Mouse (Mus musculus) forebrain, embryonic 15.5 days (tissue): ENCODE measurements around the gene F13a1. TPM values are rescaled to one million over a fixed set of nuclear protein-coding genes. Genes with fewer than 3 reads are reported as not detected.

Experiments
- ATAC-seq: fragments of 200-750 bp; cut with Nextera tagmentation; replicated peaks from 2 replicates; pipeline ENCODE4 v1.8.0; 2017; ENCODE audit warnings: mild to moderate bottlenecking, moderate TSS enrichment, moderate library complexity
- H3K27ac ChIP-seq: fragments of 300-500 bp; sonication (generic); replicated peaks from 2 replicates; pipeline ENCODE4 v1.5.1; 2015; ENCODE audit warnings: mild to moderate bottlenecking, inconsistent platforms
- H3K27me3 ChIP-seq: fragments of 300-500 bp; sonication (generic); 2 replicates; pipeline ENCODE4 v1.6.1; 2015; ENCODE audit warnings: inconsistent platforms
- H3K36me3 ChIP-seq: fragments of 300-500 bp; sonication (generic); 2 replicates; pipeline ENCODE4 v1.6.1; 2015; ENCODE audit warnings: mild to moderate bottlenecking, inconsistent platforms
- H3K4me1 ChIP-seq: fragments of 300-500 bp; sonication (generic); 2 replicates; pipeline ENCODE4 v1.6.1; 2015; ENCODE audit warnings: inconsistent platforms
- H3K4me2 ChIP-seq: fragments of 300-500 bp; sonication (generic); replicated peaks from 2 replicates; pipeline ENCODE4 v1.6.1; 2015; ENCODE audit warnings: mild to moderate bottlenecking, inconsistent platforms
- H3K4me3 ChIP-seq: fragments of 300-500 bp; sonication (generic); 2 replicates; pipeline ENCODE4 v1.5.1; 2015; ENCODE audit warnings: mild to moderate bottlenecking, inconsistent platforms
- H3K9ac ChIP-seq: fragments of 300-500 bp; sonication (generic); replicated peaks from 2 replicates; pipeline ENCODE4 v1.6.1; 2015; ENCODE audit warnings: mild to moderate bottlenecking, inconsistent platforms
- H3K9me3 ChIP-seq: fragments of 300-500 bp; sonication (generic); 2 replicates; pipeline ENCODE4 v1.6.1; 2016; ENCODE audit warnings: inconsistent platforms
- WGBS: fragments of 180-500 bp; shearing (Covaris S2); methylation state at CpG from one replicate; pipeline ENCODE4 v1.1.7; 2015; ENCODE audit warnings: mixed read lengths; 5-methylcytosine and 5-hydroxymethylcytosine counted together
- polyA plus RNA-seq: library from polyadenylated mRNA; unstranded; fragments of >200 nt; fragmentation: Nextera tagmentation; extraction: Ambion mirVana; gene quantifications from 2 replicates; pipeline ENCODE4 v1.2.1, GENCODE M21; 2015

Gene F13a1
- polyA plus RNA-seq, 1 experiment from 2014 or later = 10.2 TPM

- H3K27me3 ChIP-seq = no peaks in the 10 kb centered on the region
- no peak overlapping the region for H3K4me3 ChIP-seq
- no peaks in the 10 kb centered on the region for H3K4me1 ChIP-seq
- H3K36me3 ChIP-seq = no peaks in the 10 kb centered on the region
- H3K9ac ChIP-seq = no peak overlapping the region
- no peak overlapping the region for H3K4me2 ChIP-seq
- 68% methylated on average over 2 of the region's 2 CpGs for WGBS
- H3K27ac ChIP-seq = no peak overlapping the region
- no peaks in the 10 kb centered on the region for H3K9me3 ChIP-seq
- no peak for ATAC-seq
Measured at GRCm38 (mm10) chr13:37021575-37021974, 28.5 kb downstream of the F13a1 start.

GRCm38 (mm10) chr13:37010771-37011170 lies 39.3 kb downstream of the F13a1 start:
- no peak overlapping the region for H3K4me2 ChIP-seq
- no peaks in the 10 kb centered on the region for H3K27me3 ChIP-seq
- H3K4me3 ChIP-seq = no peak overlapping the region
- H3K36me3 ChIP-seq = no peaks in the 10 kb centered on the region
- ATAC-seq = no peak
- no peak overlapping the region for H3K9ac ChIP-seq
- no peaks in the 10 kb centered on the region for H3K4me1 ChIP-seq
- no peak overlapping the region for H3K27ac ChIP-seq
- WGBS = 89% methylated on average over 5 of the region's 5 CpGs
- no peaks in the 10 kb centered on the region for H3K9me3 ChIP-seq

GRCm38 (mm10) chr13:37006224-37006623 lies 43.8 kb downstream of the F13a1 start:
- ATAC-seq = no peak
- no peak overlapping the region for H3K27ac ChIP-seq
- H3K4me3 ChIP-seq = no peak overlapping the region
- no peaks in the 10 kb centered on the region for H3K4me1 ChIP-seq
- H3K36me3 ChIP-seq = no peaks in the 10 kb centered on the region
- H3K9me3 ChIP-seq = no peaks in the 10 kb centered on the region
- no peak overlapping the region for H3K4me2 ChIP-seq
- H3K27me3 ChIP-seq = no peaks in the 10 kb centered on the region
- no peak overlapping the region for H3K9ac ChIP-seq

- ATAC-seq = no peak
- H3K27me3 ChIP-seq = no peaks in the 10 kb centered on the region
- no peaks in the 10 kb centered on the region for H3K4me1 ChIP-seq
- no peak overlapping the region for H3K4me3 ChIP-seq
- no peak overlapping the region for H3K9ac ChIP-seq
- 87% methylated on average over 6 of the region's 6 CpGs for WGBS
- no peak overlapping the region for H3K27ac ChIP-seq
- H3K9me3 ChIP-seq = no peaks in the 10 kb centered on the region
- H3K4me2 ChIP-seq = no peak overlapping the region
- H3K36me3 ChIP-seq = no peaks in the 10 kb centered on the region
Measured at GRCm38 (mm10) chr13:36999210-36999705, 50.8 kb downstream of the F13a1 start.

GRCm38 (mm10) chr13:36993593-36993992 lies 56.5 kb downstream of the F13a1 start:
- Histone ChIP-seq H3K27ac (no peak overlapping the region), H3K36me3 (no peaks in the 10 kb centered on the region), H3K9me3 (no peaks in the 10 kb centered on the region), H3K4me2 (no peak overlapping the region), H3K4me1 (no peaks in the 10 kb centered on the region), H3K27me3 (no peaks in the 10 kb centered on the region), H3K9ac (no peak overlapping the region), H3K4me3 (no peak overlapping the region)
- ATAC-seq = no peak
- 88% methylated on average over 5 of the region's 5 CpGs for WGBS

GRCm38 (mm10) chr13:36988392-36988791 lies 61.7 kb downstream of the F13a1 start:
- WGBS = 83% methylated on average over 4 of the region's 4 CpGs
- Histone ChIP-seq H3K27me3 (no peaks in the 10 kb centered on the region), H3K4me1 (no peaks in the 10 kb centered on the region), H3K27ac (no peak overlapping the region), H3K9ac (no peak overlapping the region), H3K4me3 (no peak overlapping the region), H3K36me3 (no peaks in the 10 kb centered on the region), H3K4me2 (no peak overlapping the region), H3K9me3 (no peaks in the 10 kb centered on the region)
- ATAC-seq = no peak

- ATAC-seq = no peak
- H3K27me3 ChIP-seq = no peaks in the 10 kb centered on the region
- no peak overlapping the region for H3K4me2 ChIP-seq
- no peak overlapping the region for H3K27ac ChIP-seq
- no peaks in the 10 kb centered on the region for H3K9me3 ChIP-seq
- WGBS = 88% methylated on average over 2 of the region's 2 CpGs
- H3K36me3 ChIP-seq = no peaks in the 10 kb centered on the region
- H3K4me3 ChIP-seq = no peak overlapping the region
- H3K4me1 ChIP-seq = no peaks in the 10 kb centered on the region
- no peak overlapping the region for H3K9ac ChIP-seq
Measured at GRCm38 (mm10) chr13:36973016-36973415, 77.0 kb downstream of the F13a1 start.

- 64% methylated on average over 3 of the region's 3 CpGs for WGBS
- Histone ChIP-seq H3K4me2 (no peak overlapping the region), H3K27me3 (no peaks in the 10 kb centered on the region), H3K4me3 (no peak overlapping the region), H3K36me3 (no peaks in the 10 kb centered on the region), H3K9ac (no peak overlapping the region), H3K9me3 (no peaks in the 10 kb centered on the region), H3K4me1 (no peaks in the 10 kb centered on the region), H3K27ac (no peak overlapping the region)
- no peak for ATAC-seq
Measured at GRCm38 (mm10) chr13:36972226-36972625, 77.8 kb downstream of the F13a1 start.

GRCm38 (mm10) chr13:36962926-36963325 lies 87.1 kb downstream of the F13a1 start:
- H3K36me3 ChIP-seq = no peaks in the 10 kb centered on the region
- H3K4me3 ChIP-seq = no peak overlapping the region
- H3K27me3 ChIP-seq = no peaks in the 10 kb centered on the region
- H3K9ac ChIP-seq = no peak overlapping the region
- no peak for ATAC-seq
- no peak overlapping the region for H3K27ac ChIP-seq
- H3K4me2 ChIP-seq = no peak overlapping the region
- H3K4me1 ChIP-seq = no peaks in the 10 kb centered on the region
- no peaks in the 10 kb centered on the region for H3K9me3 ChIP-seq

- ATAC-seq = no peak
- Histone ChIP-seq H3K9me3 (no peaks in the 10 kb centered on the region), H3K27me3 (no peaks in the 10 kb centered on the region), H3K9ac (no peak overlapping the region), H3K4me3 (no peak overlapping the region), H3K4me1 (no peaks in the 10 kb centered on the region), H3K4me2 (no peak overlapping the region), H3K36me3 (no peaks in the 10 kb centered on the region), H3K27ac (no peak overlapping the region)
- 72% methylated on average over 3 of the region's 3 CpGs for WGBS
Measured at GRCm38 (mm10) chr13:36958996-36959395, 91.0 kb downstream of the F13a1 start.

- WGBS = 98% methylated on average over 3 of the region's 3 CpGs
- H3K27me3 ChIP-seq = no peaks in the 10 kb centered on the region
- ATAC-seq = no peak
Measured at GRCm38 (mm10) chr13:36954937-36955336, 95.1 kb downstream of the F13a1 start.

GRCm38 (mm10) chr13:36953676-36954075 lies 96.4 kb downstream of the F13a1 start:
- H3K4me1 ChIP-seq = no peaks in the 10 kb centered on the region
- H3K36me3 ChIP-seq = no peaks in the 10 kb centered on the region
- H3K27me3 ChIP-seq = no peaks in the 10 kb centered on the region
- H3K4me2 ChIP-seq = no peak overlapping the region
- ATAC-seq = no peak
- H3K9me3 ChIP-seq = no peaks in the 10 kb centered on the region
- H3K27ac ChIP-seq = no peak overlapping the region
- no peak overlapping the region for H3K9ac ChIP-seq
- no peak overlapping the region for H3K4me3 ChIP-seq

More at GRCm38 (mm10) chr13:36954937-36955336, 95.1 kb downstream of the F13a1 start:
- H3K4me3 ChIP-seq = no peak overlapping the region
- no peaks in the 10 kb centered on the region for H3K4me1 ChIP-seq
- no peak overlapping the region for H3K27ac ChIP-seq
- H3K9ac ChIP-seq = no peak overlapping the region
- no peaks in the 10 kb centered on the region for H3K9me3 ChIP-seq
- H3K4me2 ChIP-seq = no peak overlapping the region
- no peaks in the 10 kb centered on the region for H3K36me3 ChIP-seq

GRCm38 (mm10) chr13:36941891-36942290 lies 108.2 kb downstream of the F13a1 start:
- no peak overlapping the region for H3K4me3 ChIP-seq
- no peak overlapping the region for H3K9ac ChIP-seq
- WGBS = 70% methylated on average over 3 of the region's 3 CpGs
- no peak for ATAC-seq
- H3K27ac ChIP-seq = no peak overlapping the region
- H3K9me3 ChIP-seq = no peaks in the 10 kb centered on the region
- no peak overlapping the region for H3K4me2 ChIP-seq
- H3K36me3 ChIP-seq = no peaks in the 10 kb centered on the region
- H3K27me3 ChIP-seq = no peaks in the 10 kb centered on the region
- H3K4me1 ChIP-seq = no peaks in the 10 kb centered on the region
